Mouse (Mus musculus) midbrain, embryonic 13.5 days (tissue): ENCODE results near the gene Zfp804a. TPM values are rescaled to one million over a fixed set of nuclear protein-coding genes. Genes with fewer than 3 reads are reported as not detected.
A peak's percentile ranks its signal among the peaks of the same experiment; 100 is the strongest.

Experiments
- ATAC-seq: fragments of 200-750 bp; cut with Nextera tagmentation; 2 replicates; pipeline ENCODE4 v1.8.0; 2017; ENCODE audit warnings: mild to moderate bottlenecking, moderate TSS enrichment, moderate library complexity
- H3K27ac ChIP-seq: fragments of 300-500 bp; sonication (generic); 2 replicates; pipeline ENCODE4 v1.5.1; 2015; ENCODE audit warnings: inconsistent platforms, mild to moderate bottlenecking, moderate library complexity
- H3K27me3 ChIP-seq: fragments of 300-500 bp; sonication (generic); 2 replicates; pipeline ENCODE4 v1.6.1; 2015; ENCODE audit warnings: mild to moderate bottlenecking, inconsistent platforms
- H3K36me3 ChIP-seq: fragments of 300-500 bp; sonication (generic); 2 replicates; pipeline ENCODE4 v1.6.1; 2015; ENCODE audit warnings: mild to moderate bottlenecking, inconsistent platforms
- H3K4me1 ChIP-seq: fragments of 300-500 bp; sonication (generic); replicated peaks from 2 replicates; pipeline ENCODE4 v1.6.1; 2015; ENCODE audit warnings: inconsistent platforms
- H3K4me2 ChIP-seq: fragments of 300-500 bp; sonication (generic); replicated peaks from 2 replicates; pipeline ENCODE4 v1.6.1; 2015; ENCODE audit warnings: moderate library complexity, mild to moderate bottlenecking, inconsistent platforms
- H3K4me3 ChIP-seq: fragments of 300-500 bp; sonication (generic); replicated peaks from 2 replicates; pipeline ENCODE4 v1.5.1; 2015; ENCODE audit warnings: mild to moderate bottlenecking, inconsistent platforms
- H3K9ac ChIP-seq: fragments of 300-500 bp; sonication (generic); replicated peaks from 2 replicates; pipeline ENCODE4 v1.6.1; 2015; ENCODE audit warnings: mild to moderate bottlenecking, inconsistent platforms
- H3K9me3 ChIP-seq: fragments of 300-500 bp; sonication (generic); 2 replicates; pipeline ENCODE4 v1.6.1; 2016; ENCODE audit warnings: mild to moderate bottlenecking, inconsistent platforms
- WGBS: fragments of 180-500 bp; shearing (Covaris S2); methylation state at CpG from one replicate; pipeline ENCODE4 v1.1.7; 2015; 5-methylcytosine and 5-hydroxymethylcytosine counted together
- polyA plus RNA-seq: library from polyadenylated mRNA; unstranded; fragments of >200 nt; fragmentation: Nextera tagmentation; extraction: Ambion mirVana; gene quantifications from 2 replicates; pipeline ENCODE4 v1.2.1, GENCODE M21; 2015

The Zfp804a gene
- 5.9 and 6.9 TPM in 2 replicates for polyA plus RNA-seq

- peak; percentile 98 for ATAC-seq
- peak within 1 kb of the TSS; percentile 75 for H3K4me2 ChIP-seq
- H3K9me3 ChIP-seq = no peaks in the 10 kb centered on the region
- H3K27me3 ChIP-seq = peaks cover 6% of the 10 kb centered on the region; the same call in 1 of the 2 replicates
- peaks cover 17% of the 10 kb centered on the region for H3K4me1 ChIP-seq
- peak within 1 kb of the TSS; percentile 97 for H3K27ac ChIP-seq
- under 1% methylated on average over 76 of the region's 82 CpGs for WGBS
- H3K9ac ChIP-seq = peak within 1 kb of the TSS; percentile 87
- H3K36me3 ChIP-seq = no peaks in the 10 kb centered on the region
- H3K4me3 ChIP-seq = peak within 1 kb of the TSS; percentile 86
These were observed at the start of gene Zfp804a for GRCm38 (mm10) chr2:82053185-82053891. TSS of gene Zfp804a (plus strand) at chr2:82053222.

- Histone ChIP-seq H3K27ac (no peak overlapping the region), H3K9ac (no peak overlapping the region), H3K27me3 (peaks cover 6% of the 10 kb centered on the region; the same call in 1 of the 2 replicates), H3K4me3 (peak overlapping the region; percentile 86; the same call in 1 of the 2 replicates), H3K4me2 (peak overlapping the region; percentile 75), H3K9me3 (no peaks in the 10 kb centered on the region), H3K36me3 (no peaks in the 10 kb centered on the region), H3K4me1 (peaks cover 17% of the 10 kb centered on the region)
- WGBS = 68% methylated on average over 4 of the region's 4 CpGs
- no peak for ATAC-seq
These were observed 1.4 kb upstream of the Zfp804a start for GRCm38 (mm10) chr2:82051635-82052034.

DNA sequence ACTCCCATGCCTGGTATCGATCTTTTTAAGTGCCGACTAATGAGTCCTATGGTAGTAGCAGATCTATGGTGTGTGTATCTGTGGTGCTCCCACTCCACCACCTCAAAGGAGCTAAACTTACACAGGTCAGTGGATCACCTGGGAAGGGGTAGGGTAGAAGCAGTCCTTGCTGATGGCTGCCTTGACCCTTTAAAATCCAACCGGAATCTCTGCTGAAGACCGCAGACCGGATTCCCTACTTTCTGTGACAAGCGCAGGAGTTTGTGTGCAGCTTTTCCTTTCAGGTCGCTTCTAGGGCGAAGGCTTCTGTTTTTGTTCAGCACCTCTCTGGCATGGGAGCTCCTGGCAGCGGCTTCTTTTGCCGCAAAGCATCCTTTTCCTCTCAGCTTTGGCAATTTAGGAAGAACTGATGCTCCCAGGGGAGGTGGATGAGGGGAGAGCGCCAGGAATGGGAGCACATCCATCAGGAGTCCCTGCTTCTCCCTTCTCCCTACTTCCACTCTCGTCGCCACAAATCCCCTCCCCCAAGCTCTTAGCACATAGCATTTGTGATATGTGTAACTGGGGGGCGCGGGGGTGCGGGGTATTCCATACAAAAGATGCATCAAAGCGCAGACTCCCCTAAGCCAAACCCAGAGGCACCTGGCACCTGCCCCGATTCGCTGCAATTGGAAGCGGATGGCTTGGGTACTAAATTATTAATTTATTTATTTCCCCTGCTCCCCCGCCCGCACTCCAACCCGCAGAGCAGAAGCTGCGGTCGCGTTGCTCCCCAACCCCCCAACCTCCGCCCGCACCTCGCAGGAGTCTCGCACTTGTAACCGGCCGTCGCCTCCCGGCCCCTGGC is 461 bp upstream of the Zfp804a start:
- Histone ChIP-seq H3K27ac (peak overlapping the region; percentile 97), H3K4me1 (peaks cover 17% of the 10 kb centered on the region), H3K27me3 (peaks cover 6% of the 10 kb centered on the region; the same call in 1 of the 2 replicates), H3K9me3 (no peaks in the 10 kb centered on the region), H3K4me3 (peak overlapping the region; percentile 86), H3K9ac (peak overlapping the region; percentile 87), H3K36me3 (no peaks in the 10 kb centered on the region), H3K4me2 (peak overlapping the region; percentile 75)
- ATAC-seq = peak; percentile 76
- WGBS = 3% methylated on average over 31 of the region's 34 CpGs

DNA sequence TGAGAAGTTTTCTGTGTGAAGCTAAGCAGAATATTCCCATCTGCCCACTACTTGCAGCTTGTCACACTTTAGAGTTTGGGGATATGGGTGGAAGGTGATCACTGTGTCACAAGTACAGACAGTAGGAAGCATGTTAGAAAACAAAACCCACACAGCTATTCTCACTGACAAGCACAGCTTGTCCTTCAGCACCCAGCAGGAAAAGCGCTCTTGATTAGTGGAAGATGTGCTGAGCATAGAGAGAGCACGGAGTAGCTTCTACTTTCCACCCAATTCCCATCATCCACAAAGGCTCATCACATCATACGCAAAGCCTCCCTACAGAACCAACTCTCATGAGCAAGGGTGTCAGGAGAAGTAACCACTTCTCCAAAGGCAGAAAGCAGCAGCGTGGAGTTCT is 1.4 kb downstream of the Zfp804a start:
- Histone ChIP-seq H3K4me2 (peak overlapping the region; percentile 75), H3K9ac (peak overlapping the region; percentile 87; the same call in 1 of the 2 replicates)
- 61% methylated on average over 4 of the region's 4 CpGs for WGBS

DNA sequence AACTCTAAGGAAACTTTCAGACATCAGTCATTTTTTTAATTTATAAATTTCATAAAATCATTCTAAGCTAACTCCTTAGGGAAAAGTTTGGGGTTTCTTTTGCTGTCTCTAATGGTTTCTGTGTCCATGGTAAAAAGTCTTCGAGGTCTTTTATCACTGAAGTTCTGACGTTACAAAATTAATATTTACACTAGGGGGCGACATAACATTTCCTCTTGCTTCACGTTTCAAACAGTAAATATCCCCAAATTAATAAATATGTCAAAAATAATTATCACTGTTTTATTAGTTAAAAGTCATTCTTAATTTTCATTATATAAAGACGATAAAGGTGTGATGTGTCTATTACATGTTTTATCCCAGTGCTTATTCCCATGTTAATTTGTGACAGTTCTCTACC is 11.6 kb downstream of the Zfp804a start:
- H3K9me3 ChIP-seq = no peaks in the 10 kb centered on the region
- no peak overlapping the region for H3K9ac ChIP-seq
- H3K27me3 ChIP-seq = no peaks in the 10 kb centered on the region
- 31% methylated on average over 5 of the region's 5 CpGs for WGBS
- H3K4me3 ChIP-seq = no peak overlapping the region
- no peak overlapping the region for H3K4me2 ChIP-seq
- no peak for ATAC-seq
- no peaks in the 10 kb centered on the region for H3K36me3 ChIP-seq
- no peak overlapping the region for H3K27ac ChIP-seq
- no peaks in the 10 kb centered on the region for H3K4me1 ChIP-seq

More for the DNA sequence above, 1.4 kb downstream of the Zfp804a start:
- H3K27ac ChIP-seq = peak overlapping the region; percentile 97; the same call in 1 of the 2 replicates
- peak overlapping the region; percentile 86 for H3K4me3 ChIP-seq
- no peaks in the 10 kb centered on the region for H3K9me3 ChIP-seq
- no peak for ATAC-seq
- peaks cover 6% of the 10 kb centered on the region; the same call in 1 of the 2 replicates for H3K27me3 ChIP-seq
- no peaks in the 10 kb centered on the region for H3K36me3 ChIP-seq
- peaks cover 17% of the 10 kb centered on the region for H3K4me1 ChIP-seq

- Histone ChIP-seq H3K9me3 (no peaks in the 10 kb centered on the region), H3K4me3 (no peak overlapping the region), H3K9ac (no peak overlapping the region), H3K4me2 (no peak overlapping the region), H3K36me3 (no peaks in the 10 kb centered on the region), H3K27me3 (no peaks in the 10 kb centered on the region), H3K4me1 (no peaks in the 10 kb centered on the region), H3K27ac (no peak overlapping the region)
- WGBS = 97% methylated on average over 1 of the region's 1 CpGs
- no peak for ATAC-seq
These were observed 14.9 kb downstream of the Zfp804a start for GRCm38 (mm10) chr2:82067912-82068311.

- Histone ChIP-seq H3K36me3 (no peaks in the 10 kb centered on the region), H3K27me3 (no peaks in the 10 kb centered on the region), H3K9me3 (no peaks in the 10 kb centered on the region), H3K4me1 (no peaks in the 10 kb centered on the region), H3K4me2 (no peak overlapping the region), H3K4me3 (no peak overlapping the region), H3K27ac (no peak overlapping the region), H3K9ac (no peak overlapping the region)
- WGBS = 66% methylated on average over 1 of the region's 1 CpGs
- ATAC-seq = no peak
These were observed 16.1 kb downstream of the Zfp804a start for GRCm38 (mm10) chr2:82069172-82069571.

GRCm38 (mm10) chr2:82076883-82077282 is 23.9 kb downstream of the Zfp804a start:
- H3K36me3 ChIP-seq = no peaks in the 10 kb centered on the region
- H3K9me3 ChIP-seq = no peaks in the 10 kb centered on the region
- H3K27me3 ChIP-seq = no peaks in the 10 kb centered on the region
- no peak overlapping the region for H3K27ac ChIP-seq
- H3K4me2 ChIP-seq = no peak overlapping the region
- no peaks in the 10 kb centered on the region for H3K4me1 ChIP-seq
- H3K4me3 ChIP-seq = no peak overlapping the region
- no peak for ATAC-seq
- H3K9ac ChIP-seq = no peak overlapping the region
- 93% methylated on average over 3 of the region's 3 CpGs for WGBS

DNA sequence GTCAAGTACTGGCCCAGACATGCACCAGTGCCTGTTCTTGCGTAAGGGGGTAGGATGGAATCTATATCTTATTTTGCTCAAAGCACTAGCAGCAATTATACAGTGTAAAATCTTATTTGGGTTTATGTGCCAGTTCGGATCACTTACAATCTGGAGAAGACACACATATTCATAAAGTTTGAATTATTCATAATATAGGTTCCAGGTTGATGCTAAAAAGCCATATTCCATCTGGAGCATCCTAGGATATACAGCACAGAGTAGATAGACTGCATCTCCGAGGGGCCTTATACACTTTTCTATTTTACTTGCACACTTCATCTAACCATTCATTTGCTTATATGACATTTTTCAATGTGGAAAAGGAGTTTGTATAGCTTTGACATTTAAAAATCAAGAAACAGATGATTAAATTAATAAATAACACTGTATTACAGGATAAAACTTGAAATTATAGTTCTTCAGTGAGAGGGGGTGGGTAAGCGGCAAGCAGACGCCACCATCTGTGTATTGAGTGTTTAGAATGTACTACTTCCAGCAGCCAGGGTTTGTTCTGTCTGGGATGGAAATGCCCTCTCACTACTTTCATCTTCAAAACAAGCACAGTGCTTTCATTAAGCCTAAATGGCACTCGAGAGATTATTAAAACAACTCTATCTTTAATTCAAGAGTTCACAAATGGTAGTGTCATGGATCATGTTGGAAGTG is 25.4 kb downstream of the Zfp804a start:
- 83% methylated on average over 6 of the region's 6 CpGs for WGBS
- Histone ChIP-seq H3K36me3 (no peaks in the 10 kb centered on the region), H3K9me3 (no peaks in the 10 kb centered on the region), H3K9ac (no peak overlapping the region), H3K4me1 (no peaks in the 10 kb centered on the region), H3K27me3 (no peaks in the 10 kb centered on the region), H3K27ac (no peak overlapping the region), H3K4me3 (no peak overlapping the region), H3K4me2 (no peak overlapping the region)
- no peak for ATAC-seq

GRCm38 (mm10) chr2:82080678-82081077 is 27.7 kb downstream of the Zfp804a start:
- no peaks in the 10 kb centered on the region for H3K4me1 ChIP-seq
- H3K9ac ChIP-seq = no peak overlapping the region
- H3K27ac ChIP-seq = no peak overlapping the region
- no peaks in the 10 kb centered on the region for H3K9me3 ChIP-seq
- no peaks in the 10 kb centered on the region for H3K36me3 ChIP-seq
- no peak for ATAC-seq
- H3K27me3 ChIP-seq = no peaks in the 10 kb centered on the region
- 79% methylated on average over 4 of the region's 4 CpGs for WGBS
- H3K4me3 ChIP-seq = no peak overlapping the region
- H3K4me2 ChIP-seq = no peak overlapping the region

DNA sequence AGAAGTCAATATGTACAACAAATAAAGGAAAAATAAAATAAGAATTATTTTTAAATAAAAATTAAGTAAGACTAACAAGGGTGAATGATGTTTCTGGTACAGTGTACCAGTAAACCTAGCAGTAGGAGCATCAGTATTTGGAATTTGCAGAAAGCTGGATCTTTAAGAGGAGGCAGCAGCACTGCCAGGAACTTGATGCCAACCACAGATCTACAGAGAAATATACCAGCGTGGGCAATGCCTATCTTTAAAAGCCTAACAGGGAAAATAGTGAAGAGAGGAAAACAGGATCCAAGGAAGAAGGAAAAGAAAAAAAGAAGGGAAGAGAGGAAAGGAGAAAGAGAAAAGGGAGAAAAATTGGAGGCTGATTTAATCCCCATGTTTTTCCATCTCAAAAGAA is 60.1 kb downstream of the Zfp804a start:
- H3K36me3 ChIP-seq = no peaks in the 10 kb centered on the region

More for the DNA sequence above, 60.1 kb downstream of the Zfp804a start:
- ATAC-seq = no peak
- no peaks in the 10 kb centered on the region for H3K4me1 ChIP-seq
- H3K4me2 ChIP-seq = no peak overlapping the region
- WGBS = 86% methylated on average over 1 of the region's 1 CpGs
- no peak overlapping the region for H3K27ac ChIP-seq
- H3K27me3 ChIP-seq = no peaks in the 10 kb centered on the region
- H3K9ac ChIP-seq = no peak overlapping the region
- H3K4me3 ChIP-seq = no peak overlapping the region
- no peaks in the 10 kb centered on the region for H3K9me3 ChIP-seq
